Mouse (Mus musculus) lung, postnatal 0 days (tissue): ENCODE data around the gene Hexdc.

Experiments used
- CTCF ChIP-seq: IDR thresholded peaks from 2 replicates; pipeline ENCODE4 v1.5.1; 2016; ENCODE audit warnings: antibody characterized with exemption, mild to moderate bottlenecking
- EP300 ChIP-seq: IDR thresholded peaks from 2 replicates; pipeline ENCODE4 v1.6.1; 2016; ENCODE audit warnings: antibody characterized with exemption, mild to moderate bottlenecking, control low read depth

DNA sequence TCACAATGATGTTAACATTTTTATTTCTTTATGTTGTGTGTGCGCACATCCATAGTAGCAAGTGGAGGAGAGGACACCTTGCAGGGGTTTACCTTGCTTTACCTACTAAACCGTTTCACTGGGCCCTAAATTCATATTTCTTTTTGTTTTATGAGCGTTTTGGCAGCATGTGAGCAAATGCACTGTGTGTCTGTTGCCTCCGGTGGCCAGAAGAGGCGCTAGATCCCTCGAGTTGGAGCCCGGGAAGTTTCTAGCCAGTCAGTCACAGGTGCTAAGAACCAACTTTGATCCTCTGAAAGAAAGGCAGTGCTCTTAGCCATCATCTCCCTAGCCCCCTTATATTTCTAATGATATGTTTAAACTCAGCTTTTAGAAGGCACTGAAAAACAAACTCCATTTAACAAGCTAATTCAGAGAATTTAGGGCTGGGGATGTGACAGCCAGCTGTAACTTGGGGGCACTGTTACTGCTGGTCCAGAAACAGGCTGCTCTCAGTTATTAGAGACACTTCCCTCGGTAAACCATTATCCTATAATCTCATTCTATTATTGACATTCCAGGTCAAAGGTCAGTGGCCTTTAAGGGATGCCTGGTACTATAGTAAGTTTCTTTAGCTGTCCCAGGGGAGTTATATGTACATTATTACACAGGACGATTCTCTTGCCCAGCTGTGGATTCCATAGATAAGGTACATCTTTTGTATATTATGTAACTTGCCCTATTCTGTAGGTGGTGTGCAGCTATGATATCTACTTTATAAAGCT is 31.4 kb downstream of the Hexdc start:
- TF ChIP-seq CTCF (peak; percentile 69), EP300 (no peak)
